Mouse (Mus musculus): ENCODE measurements around the gene Gm11757.
"Not testable (repeated sequence)": the region's sequence is repeated elsewhere in the genome, so short reads cannot be mapped to it uniquely, and the experiment has no call there.

Gm11757 gene

GRCm38 (mm10) chr4:73891012-73891411 lies at the start of gene Gm11757:
TSS of gene Gm11757 (minus strand) at chr4:73891112.
- DNase-seq (ENCODE audit: low spot score) = not testable (repeated sequence)

GRCm38 (mm10) chr4:73920660-73921059 lies 29.7 kb upstream of the Gm11757 start, which contains the start of gene Gm11756:
TSS of gene Gm11756 (minus strand) at chr4:73920760.
- not testable (repeated sequence) for DNase-seq (ENCODE audit: low spot score)

- not testable (repeated sequence) for DNase-seq (ENCODE audit: low spot score)
These were observed 14.9 kb upstream of the Gm11757 start, which contains the start of gene Gm13871 for GRCm38 (mm10) chr4:73905853-73906252. TSS of gene Gm13871 (minus strand) at chr4:73905953.

GRCm38 (mm10) chr4:73876166-73876565 lies 14.7 kb downstream of the Gm11757 start, which contains the start of gene Gm11758:
TSS of gene Gm11758 (minus strand) at chr4:73876266.
- not testable (repeated sequence) for DNase-seq (ENCODE audit: low spot score)
